Mouse (Mus musculus) embryo, embryonic 10 days (tissue): ENCODE data around the gene Gng10.

ENCODE experiments used
- DNase-seq: peaks from one replicate; pipeline ENCODE4 v3.0.0-alpha.2; 2015; ENCODE audit warnings: low spot score

Gng10 gene

GRCm38 (mm10) chr4:59016922-59017321 is 18.0 kb upstream of the Gng10 start:
- DNase-seq: no peak

DNA sequence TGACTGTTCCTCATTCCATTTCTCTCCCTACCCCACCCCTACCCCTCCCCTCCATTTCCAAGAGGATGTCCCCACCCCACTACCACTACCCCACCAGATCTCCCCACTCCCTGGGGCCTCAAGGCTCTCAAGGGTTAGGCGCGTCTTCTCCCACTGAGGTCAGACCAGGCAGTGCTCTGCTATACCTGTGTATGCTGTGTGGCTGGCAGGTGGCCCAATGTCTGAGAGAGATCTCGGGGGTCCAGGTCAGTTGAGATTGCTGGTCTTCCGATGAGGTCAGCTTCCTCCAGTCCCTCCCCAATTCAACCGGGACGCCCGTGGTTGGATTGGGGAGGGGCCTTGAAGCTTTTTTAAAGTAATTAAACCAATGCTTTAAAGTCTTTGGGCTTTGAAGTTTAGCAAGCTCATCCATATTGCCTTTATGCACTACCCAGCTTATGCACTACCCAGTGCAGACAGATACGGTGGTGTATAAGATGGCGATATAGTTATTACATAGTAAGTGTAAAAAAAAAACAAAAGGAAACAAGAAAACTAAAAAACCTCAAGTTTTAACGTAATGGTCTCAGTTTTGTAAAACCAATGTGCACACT is 467 bp upstream of the Gng10 start:
- DNase-seq: no peak

DNA sequence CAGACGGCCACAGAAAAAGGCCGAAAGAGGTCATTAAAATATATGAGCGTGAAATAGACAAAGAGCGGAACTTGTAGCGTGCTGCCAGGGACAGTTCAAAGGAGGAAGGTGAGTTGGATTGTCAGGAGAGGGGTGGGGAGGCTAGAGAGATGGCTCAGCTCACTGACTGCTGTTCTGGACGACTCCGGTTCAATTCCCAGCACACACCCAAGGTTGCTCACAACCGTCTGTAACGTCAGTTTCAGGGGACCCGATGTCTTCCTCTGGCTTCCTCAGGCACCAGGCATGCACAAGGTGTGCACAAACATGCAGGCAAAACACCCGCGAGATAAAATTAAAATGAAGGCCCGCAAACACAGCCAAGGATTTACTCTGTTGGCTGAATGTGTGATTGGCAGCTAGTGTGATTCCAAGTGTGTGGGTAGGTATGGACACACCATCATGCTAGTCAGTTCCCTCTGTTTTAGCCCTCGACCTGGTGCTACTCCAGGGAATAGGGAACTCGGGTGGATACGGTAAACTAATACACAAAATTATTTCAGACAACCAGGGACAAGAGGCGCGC is 980 bp downstream of the Gng10 start:
- DNase-seq: peak; percentile 6

DNA sequence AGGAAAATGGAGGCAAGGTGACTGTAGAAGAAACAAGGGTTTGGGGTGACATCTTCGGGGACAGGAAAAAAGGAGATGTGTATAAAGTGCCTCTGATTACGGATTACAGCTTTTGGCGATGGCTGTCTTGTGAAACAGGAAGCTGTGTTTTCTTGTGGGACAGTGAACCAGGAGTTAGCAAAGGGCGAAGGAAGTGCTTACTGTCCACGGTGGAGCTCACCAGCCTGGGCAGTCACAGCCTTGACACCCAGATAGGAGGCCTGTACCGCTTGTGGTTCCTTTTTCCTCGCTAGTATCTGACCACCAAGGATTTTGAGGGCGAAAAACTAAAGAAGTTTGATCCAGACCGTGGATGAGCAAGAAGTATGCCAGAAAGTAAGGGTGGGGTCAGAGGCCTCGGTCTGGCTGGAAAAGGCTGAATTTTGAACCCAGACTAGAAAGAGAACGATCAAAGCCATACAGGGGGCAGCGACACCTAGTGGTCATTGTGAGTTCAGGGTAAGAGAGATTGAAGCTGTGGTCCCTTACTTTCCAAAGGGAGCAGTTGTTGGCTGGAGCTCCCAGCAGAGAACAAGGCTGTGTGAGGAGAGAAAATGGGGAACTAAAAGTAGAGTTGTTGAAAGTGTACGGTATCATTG is 1.7 kb downstream of the Gng10 start:
- peak; percentile 93 for DNase-seq

GRCm38 (mm10) chr4:59037525-59037924 is 2.6 kb downstream of the Gng10 start:
- DNase-seq: no peak

DNA sequence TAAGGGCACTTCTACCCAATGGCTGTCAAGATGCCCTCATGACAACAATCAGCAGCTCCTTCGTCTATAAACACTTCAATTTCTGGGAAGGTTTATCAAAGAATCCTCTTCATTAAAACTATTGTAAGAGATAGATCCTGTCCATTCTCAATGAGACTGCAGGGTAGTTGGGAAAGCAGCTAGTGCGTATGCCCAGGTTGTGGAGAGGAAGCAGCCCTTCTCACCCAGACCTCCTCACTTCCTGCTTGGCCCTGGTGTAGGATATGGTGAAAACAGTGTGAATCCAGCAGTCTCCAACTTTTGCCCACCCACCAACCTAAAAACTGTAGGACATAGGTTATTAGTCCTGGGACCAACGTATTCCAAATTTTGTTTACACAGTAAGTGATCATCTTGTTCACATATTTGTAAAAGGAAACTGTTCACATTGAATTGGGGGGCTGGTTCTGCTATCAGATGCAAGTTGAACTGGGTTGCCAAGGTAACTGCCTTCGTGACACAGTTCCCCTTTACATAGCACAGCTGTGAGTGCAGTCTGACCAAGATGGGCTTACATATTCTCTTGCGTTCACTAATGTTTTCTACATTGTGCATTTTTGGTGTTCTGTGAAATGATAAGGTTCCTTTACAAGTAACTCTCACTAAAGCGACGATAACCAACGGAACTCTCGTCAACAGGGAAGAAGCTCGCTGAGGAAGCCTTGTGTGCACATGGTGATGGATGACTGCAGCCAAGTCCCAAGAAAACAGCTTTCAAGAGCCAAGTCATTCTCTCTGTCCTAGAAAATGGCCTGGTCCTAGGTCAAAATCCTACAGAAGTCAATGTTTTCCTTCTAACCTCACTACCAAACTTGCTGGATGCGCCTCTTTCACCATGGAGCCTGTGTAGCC is 5.8 kb downstream of the Gng10 start:
- DNase-seq: no peak

GRCm38 (mm10) chr4:59043074-59043473 is 8.2 kb downstream of the Gng10 start:
- no peak for DNase-seq

GRCm38 (mm10) chr4:59043891-59044290 is 9.0 kb downstream of the Gng10 start:
- no peak for DNase-seq

GRCm38 (mm10) chr4:59047222-59047621 is 12.3 kb downstream of the Gng10 start:
- DNase-seq: no peak

DNA sequence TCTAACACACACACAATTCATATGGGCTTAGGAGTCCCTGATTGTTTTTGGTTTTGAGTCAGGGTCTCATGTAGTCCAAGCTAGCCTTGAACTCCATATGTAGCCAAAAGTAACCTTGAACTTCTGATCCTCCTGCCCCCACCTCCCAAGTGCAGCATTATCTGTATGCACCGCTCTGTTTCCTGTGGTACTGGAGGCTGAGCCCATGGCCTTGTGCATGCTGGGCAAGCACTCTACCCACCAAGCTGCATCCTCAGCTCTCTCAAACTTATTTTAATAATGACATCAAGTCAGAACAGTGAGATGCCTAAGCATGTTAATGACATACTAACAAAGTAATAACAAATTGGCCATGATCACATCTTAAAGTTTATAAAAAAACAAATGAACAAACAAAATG is 16.2 kb downstream of the Gng10 start:
- DNase-seq: no peak

- DNase-seq: no peak
Measured at GRCm38 (mm10) chr4:59057929-59058328, 23.0 kb downstream of the Gng10 start.

- DNase-seq: peak; percentile 6
Measured at GRCm38 (mm10) chr4:59062526-59062925, 27.6 kb downstream of the Gng10 start.

- no peak for DNase-seq
Measured at GRCm38 (mm10) chr4:59069276-59069675, 34.4 kb downstream of the Gng10 start.

- DNase-seq: no peak
Measured at GRCm38 (mm10) chr4:59083430-59083829, 48.5 kb downstream of the Gng10 start.

DNA sequence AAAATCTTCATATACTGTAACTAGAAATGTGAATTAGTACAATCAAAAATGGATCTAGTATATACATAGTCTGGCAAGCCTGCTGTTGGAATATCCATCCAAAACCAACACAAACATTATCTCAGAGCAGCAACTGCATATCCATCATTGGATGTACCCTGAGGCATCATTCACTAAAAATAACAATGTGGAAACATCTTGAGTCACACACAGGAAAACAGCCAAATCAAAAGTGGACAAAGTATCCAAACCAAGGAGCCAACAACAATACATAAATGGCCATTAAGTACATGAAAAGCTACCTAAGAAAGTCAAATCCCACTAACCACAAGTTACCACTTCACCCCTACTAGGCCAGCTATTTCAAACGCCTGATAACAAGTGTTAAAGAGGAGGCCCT is 54.5 kb downstream of the Gng10 start:
- DNase-seq: no peak
